Mouse (Mus musculus) hindbrain, embryonic 16.5 days (tissue): ENCODE data around the gene Man1a2. TPM values are rescaled to one million over a fixed set of nuclear protein-coding genes. Genes with fewer than 3 reads are reported as not detected.

ENCODE experiments used
- ATAC-seq: fragments of 200-750 bp; cut with Nextera tagmentation; 2 replicates; pipeline ENCODE4 v1.8.0; 2017; ENCODE audit warnings: moderate TSS enrichment, moderate library complexity
- H3K27ac ChIP-seq: fragments of 300-500 bp; sonication (generic); 2 replicates; pipeline ENCODE4 v1.5.1; 2014; ENCODE audit warnings: low read depth, mild to moderate bottlenecking, control low read depth, low read length, moderate library complexity
- H3K27me3 ChIP-seq: fragments of 300-500 bp; sonication (generic); replicated peaks from 2 replicates; pipeline ENCODE4 v1.6.1; 2014; ENCODE audit warnings: low read length; ENCODE audit not compliant: control insufficient read depth, insufficient read depth
- H3K36me3 ChIP-seq: fragments of 300-500 bp; sonication (generic); 2 replicates; pipeline ENCODE4 v1.6.1; 2014; ENCODE audit warnings: mild to moderate bottlenecking, low read length, moderate library complexity, mixed read lengths; ENCODE audit not compliant: control insufficient read depth, insufficient read depth
- H3K4me1 ChIP-seq: fragments of 300-500 bp; sonication (generic); 2 replicates; pipeline ENCODE4 v1.6.1; 2014; ENCODE audit warnings: low read depth, low read length; ENCODE audit not compliant: control insufficient read depth, insufficient read depth
- H3K4me2 ChIP-seq: fragments of 300-500 bp; sonication (generic); 2 replicates; pipeline ENCODE4 v1.6.1; 2014; ENCODE audit warnings: mild to moderate bottlenecking, low read length, control low read depth, moderate library complexity
- H3K4me3 ChIP-seq: fragments of 300-500 bp; sonication (generic); 2 replicates; pipeline ENCODE4 v1.5.1; 2014; ENCODE audit warnings: mild to moderate bottlenecking, low read length, control low read depth, moderate library complexity
- H3K9ac ChIP-seq: fragments of 300-500 bp; sonication (generic); 2 replicates; pipeline ENCODE4 v1.6.1; 2014; ENCODE audit warnings: low read depth, mild to moderate bottlenecking, control low read depth, low read length, moderate library complexity
- H3K9me3 ChIP-seq: fragments of 300-500 bp; sonication (generic); 2 replicates; pipeline ENCODE4 v1.6.1; 2014; ENCODE audit warnings: mild to moderate bottlenecking, low read length, moderate library complexity; ENCODE audit not compliant: control insufficient read depth
- WGBS: fragments of 180-500 bp; shearing (Covaris S2); extraction: QIAGEN DNeasy Blood & Tissue Kit; methylation state at CpG from one replicate; pipeline ENCODE4 v1.1.7; 2014; 5-methylcytosine and 5-hydroxymethylcytosine counted together
- polyA plus RNA-seq: library from polyadenylated mRNA; unstranded; fragments of >200 nt; fragmentation: Nextera tagmentation; extraction: Ambion mirVana; gene quantifications from 2 replicates; pipeline ENCODE4 v1.2.1, GENCODE M21; 2015

The Man1a2 gene
- polyA plus RNA-seq: 20.8 and 24.0 TPM in 2 replicates

DNA sequence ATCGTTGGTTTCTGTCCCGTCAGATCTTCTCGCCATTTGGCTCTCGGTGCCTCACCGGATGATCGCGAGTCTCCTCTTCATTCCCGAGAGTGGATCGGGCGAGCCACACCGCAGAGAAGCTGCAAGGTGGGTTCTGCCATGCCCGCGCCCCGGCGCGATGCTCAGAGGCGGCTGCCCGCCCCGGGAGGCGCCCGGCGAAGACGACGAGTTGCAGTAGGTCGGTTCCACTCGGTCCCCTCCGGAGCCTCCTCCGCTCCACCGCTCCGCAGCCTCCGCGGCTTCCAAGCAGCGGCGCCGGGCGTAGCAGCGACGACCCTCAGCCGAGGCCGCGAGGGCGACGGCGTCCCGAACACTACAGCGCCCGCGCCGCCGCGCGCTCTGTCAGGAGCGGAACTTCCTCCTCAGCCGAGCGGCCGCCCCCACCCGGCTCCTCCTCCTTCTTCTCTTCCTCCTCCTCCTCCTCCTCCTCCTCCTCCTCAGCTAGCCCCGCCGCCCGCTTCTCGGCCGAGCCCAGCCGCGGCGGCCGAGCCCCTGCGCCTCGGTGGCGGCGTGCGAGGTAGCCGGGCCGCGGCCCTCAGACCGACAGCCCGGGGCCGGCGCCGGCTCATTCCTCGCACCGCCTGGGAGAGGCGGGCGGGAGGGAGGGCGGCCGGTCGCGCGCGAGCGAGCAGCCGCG lies at the start of gene Man1a2:
Gene Man1a2 (minus strand): TSS at position 417 of the 676 bp plus-strand sequence.
- Histone ChIP-seq H3K4me3 (peak within 1 kb of the TSS; percentile 82), H3K27ac (peak within 1 kb of the TSS; percentile 99), H3K36me3 (no peaks in the 10 kb centered on the region), H3K9me3 (no peaks in the 10 kb centered on the region), H3K27me3 (no peaks in the 10 kb centered on the region), H3K9ac (peak within 1 kb of the TSS; percentile 94), H3K4me1 (peaks cover 12% of the 10 kb centered on the region), H3K4me2 (peak within 1 kb of the TSS; percentile 92)
- peak; percentile 92 for ATAC-seq
- under 1% methylated on average over 35 of the region's 92 CpGs for WGBS

DNA sequence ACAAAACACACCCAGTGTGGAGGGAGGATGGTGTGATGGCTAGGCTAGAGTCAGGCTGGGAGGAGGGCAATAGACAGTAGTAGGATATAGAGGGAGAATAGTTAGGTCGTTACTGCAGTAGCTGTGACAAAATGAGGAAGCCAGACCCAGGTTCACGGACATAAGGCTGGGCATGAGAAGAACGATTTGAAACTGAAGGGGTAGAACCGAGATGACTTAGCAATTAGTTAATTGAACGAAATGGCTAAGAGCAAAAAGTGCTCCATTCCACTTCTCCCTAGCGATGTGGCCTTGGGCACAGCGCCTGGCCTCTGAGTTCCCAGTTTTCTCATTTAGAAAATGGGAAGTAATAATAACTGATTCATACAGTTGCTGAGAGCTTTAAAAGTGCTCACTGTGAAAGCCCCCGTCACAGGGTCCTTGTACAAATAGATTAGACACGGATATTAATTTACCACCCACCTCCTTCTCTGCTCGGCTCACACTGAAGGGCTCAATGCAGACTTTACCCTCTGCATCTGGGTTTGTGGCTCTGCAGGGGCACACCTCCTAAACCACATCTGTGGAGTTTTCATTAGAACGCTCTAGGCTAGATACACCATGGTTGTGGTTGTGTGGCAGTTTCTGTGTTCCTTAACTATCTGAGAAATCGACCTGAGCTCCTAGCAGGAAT lies 49.3 kb upstream of the Man1a2 start:
- no peak overlapping the region for H3K27ac ChIP-seq
- peak; percentile 42; the same call in 1 of the 2 replicates for ATAC-seq
- WGBS: 59% methylated on average over 12 of the region's 12 CpGs
- no peak overlapping the region for H3K4me3 ChIP-seq
- no peaks in the 10 kb centered on the region for H3K9me3 ChIP-seq
- H3K36me3 ChIP-seq: no peaks in the 10 kb centered on the region
- H3K27me3 ChIP-seq: no peaks in the 10 kb centered on the region
- H3K4me1 ChIP-seq: no peaks in the 10 kb centered on the region
- no peak overlapping the region for H3K9ac ChIP-seq
- H3K4me2 ChIP-seq: no peak overlapping the region

GRCm38 (mm10) chr3:100731896-100732295 lies 46.6 kb upstream of the Man1a2 start:
- 95% methylated on average over 11 of the region's 11 CpGs for WGBS
- no peaks in the 10 kb centered on the region for H3K27me3 ChIP-seq
- no peaks in the 10 kb centered on the region for H3K4me1 ChIP-seq
- no peak overlapping the region for H3K4me2 ChIP-seq
- no peak overlapping the region for H3K27ac ChIP-seq
- H3K9me3 ChIP-seq: no peaks in the 10 kb centered on the region
- H3K36me3 ChIP-seq: no peaks in the 10 kb centered on the region
- no peak overlapping the region for H3K4me3 ChIP-seq
- no peak overlapping the region for H3K9ac ChIP-seq
- no peak for ATAC-seq

DNA sequence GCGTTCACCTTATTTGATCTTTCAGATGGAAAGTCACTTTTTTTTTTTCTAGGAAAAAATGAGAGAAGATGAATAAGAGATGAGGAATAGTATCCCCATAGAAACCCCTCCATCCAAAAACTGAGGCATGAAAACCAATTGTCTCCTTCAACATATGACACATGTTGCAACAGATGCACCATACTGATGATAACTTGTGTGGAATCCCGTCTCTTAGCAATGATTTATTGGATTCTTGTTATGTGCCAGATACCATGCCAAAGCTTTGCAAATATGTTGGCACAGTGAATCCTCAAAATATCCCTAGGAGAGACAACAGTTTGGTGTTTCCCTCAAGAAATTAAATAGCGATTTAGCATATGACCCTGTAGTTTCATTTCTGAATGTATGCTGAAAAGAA lies 46.0 kb upstream of the Man1a2 start:
- Histone ChIP-seq H3K36me3 (no peaks in the 10 kb centered on the region), H3K9me3 (no peaks in the 10 kb centered on the region), H3K27ac (no peak overlapping the region), H3K4me1 (no peaks in the 10 kb centered on the region), H3K4me2 (no peak overlapping the region), H3K9ac (no peak overlapping the region), H3K27me3 (no peaks in the 10 kb centered on the region), H3K4me3 (no peak overlapping the region)
- ATAC-seq: no peak
- WGBS: 82% methylated on average over 3 of the region's 3 CpGs

DNA sequence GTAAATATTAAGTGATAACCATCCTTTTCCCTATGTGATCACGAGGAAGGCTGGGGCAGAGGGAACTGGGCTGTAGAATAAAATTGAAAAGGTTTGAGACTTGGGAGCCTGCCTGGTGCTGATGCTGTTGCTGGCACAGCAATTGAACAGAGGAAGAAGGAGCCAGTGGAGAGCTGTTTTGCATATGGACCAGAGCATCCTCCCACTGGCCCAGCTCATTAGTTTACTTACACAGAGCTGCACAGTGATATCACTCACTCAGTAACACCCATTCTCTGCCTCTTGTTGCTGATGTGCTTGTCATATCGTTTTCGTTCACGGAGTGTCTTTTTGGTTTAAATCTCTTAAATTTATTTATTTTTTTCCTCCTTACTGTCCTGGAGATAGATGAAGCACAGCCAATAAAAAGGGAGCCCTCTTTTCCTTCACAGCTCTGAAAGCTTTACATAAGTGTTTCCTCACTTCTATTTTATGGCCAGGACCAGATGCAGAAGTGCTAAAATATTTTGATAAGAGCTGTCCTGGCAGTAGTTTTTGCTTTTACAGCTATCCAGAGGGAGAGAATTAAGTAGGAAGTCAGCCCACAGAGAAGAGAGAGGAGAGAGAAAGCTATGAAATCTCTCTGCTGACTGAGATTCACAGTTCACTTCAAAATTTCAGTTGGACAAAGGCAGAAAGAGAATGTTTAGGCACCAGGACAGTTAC lies 42.9 kb upstream of the Man1a2 start:
- Histone ChIP-seq H3K9me3 (no peaks in the 10 kb centered on the region), H3K4me1 (no peaks in the 10 kb centered on the region), H3K4me2 (no peak overlapping the region), H3K27ac (no peak overlapping the region), H3K36me3 (no peaks in the 10 kb centered on the region), H3K4me3 (no peak overlapping the region), H3K9ac (no peak overlapping the region), H3K27me3 (no peaks in the 10 kb centered on the region)
- ATAC-seq: 0 out of 2 replicates have a peak, but pooled peaks have one; percentile 40
- WGBS: 74% methylated on average over 4 of the region's 4 CpGs

- no peak overlapping the region for H3K9ac ChIP-seq
- no peaks in the 10 kb centered on the region for H3K4me1 ChIP-seq
- no peak overlapping the region for H3K4me2 ChIP-seq
- ATAC-seq: no peak
- WGBS: 89% methylated on average over 11 of the region's 11 CpGs
- H3K4me3 ChIP-seq: no peak overlapping the region
- H3K27me3 ChIP-seq: no peaks in the 10 kb centered on the region
- H3K36me3 ChIP-seq: no peaks in the 10 kb centered on the region
- H3K9me3 ChIP-seq: 0 out of 2 replicates have a peak, but pooled peaks cover 2% of the 10 kb centered on the region
- H3K27ac ChIP-seq: no peak overlapping the region
Observed at GRCm38 (mm10) chr3:100725960-100726674, 40.8 kb upstream of the Man1a2 start.

DNA sequence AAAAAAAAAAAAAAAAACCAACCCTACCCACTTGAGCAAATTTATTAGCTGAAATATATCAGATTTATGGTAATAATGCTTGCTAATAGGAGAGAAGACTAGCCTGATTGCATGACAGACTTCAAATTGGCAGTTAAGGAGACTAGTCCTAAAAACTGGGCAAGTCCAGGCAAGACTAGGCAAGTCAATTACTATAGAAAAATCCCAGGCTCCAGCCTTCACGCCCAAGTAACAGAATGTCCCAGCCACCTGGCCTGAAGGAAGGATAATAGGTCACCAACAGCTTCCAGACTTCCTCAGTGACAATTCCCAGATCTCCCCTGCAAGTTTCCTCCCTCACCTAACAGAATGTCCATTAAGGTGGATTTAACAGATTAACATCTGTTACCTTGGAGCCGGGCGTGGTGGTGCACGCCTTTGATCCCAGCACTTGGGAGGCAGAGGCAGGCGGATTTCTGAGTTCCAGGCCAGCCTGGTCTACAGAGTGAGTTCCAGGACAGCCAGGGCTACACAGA lies 35.5 kb upstream of the Man1a2 start:
- 91% methylated on average over 5 of the region's 5 CpGs for WGBS
- Histone ChIP-seq H3K36me3 (no peaks in the 10 kb centered on the region), H3K4me2 (no peak overlapping the region), H3K9ac (no peak overlapping the region), H3K27ac (no peak overlapping the region), H3K4me3 (no peak overlapping the region), H3K4me1 (no peaks in the 10 kb centered on the region), H3K27me3 (no peaks in the 10 kb centered on the region), H3K9me3 (0 out of 2 replicates have a peak, but pooled peaks cover 2% of the 10 kb centered on the region)
- no peak for ATAC-seq

DNA sequence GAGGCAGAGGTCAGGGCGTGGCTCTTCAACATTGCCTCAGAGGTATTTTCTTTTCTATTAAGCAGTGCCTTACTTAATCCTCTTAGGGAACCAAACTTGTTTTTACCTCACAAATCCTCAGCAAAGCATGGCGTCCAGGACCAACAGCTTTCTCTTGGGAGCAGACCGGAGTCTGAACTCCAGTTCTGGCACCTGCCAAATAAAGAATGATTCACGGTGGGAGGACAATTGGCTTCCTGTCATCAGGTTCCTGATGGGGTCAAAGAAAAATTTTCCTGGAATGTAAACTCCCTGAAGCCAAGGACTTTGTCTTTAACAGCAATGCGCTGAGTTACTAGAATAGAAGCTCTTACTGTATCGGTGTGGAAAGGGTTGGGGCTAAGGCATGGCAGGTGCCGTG lies 30.9 kb upstream of the Man1a2 start:
- Histone ChIP-seq H3K27ac (no peak overlapping the region), H3K4me3 (no peak overlapping the region), H3K4me1 (no peaks in the 10 kb centered on the region), H3K9me3 (no peaks in the 10 kb centered on the region), H3K36me3 (no peaks in the 10 kb centered on the region), H3K27me3 (no peaks in the 10 kb centered on the region), H3K9ac (no peak overlapping the region), H3K4me2 (no peak overlapping the region)
- WGBS: 80% methylated on average over 7 of the region's 7 CpGs
- ATAC-seq: no peak
